9 mouse cellular contexts compared by ENCODE assay signal in genomic region chr11:85830901-85831341, GRCm38 (mm10). TPM values are rescaled to one million over a fixed set of nuclear protein-coding genes. Genes with fewer than 3 reads are reported as not detected.
DNase-seq lines count a peak whose midpoint lies in the region; ATAC-seq and TF ChIP-seq lines count a peak whose summit lies in the region.
"Had no signal": no experiment of that assay in that cellular context is flagged by ENCODE, and none has a peak within 500 bp of the region (broad histone marks: within the 10 kb centered on the region; RNA-seq: fewer than 3 reads in every experiment).

No protein-coding gene starts in this region.

- ATAC-seq in heart, embryonic 15.5 days (replicated peaks; ENCODE audit: insufficient number of reproducible peaks, insufficient read depth, low FRiP score, low read depth): no peak
- ATAC-seq in liver, embryonic 11.5 days (replicated peaks; ENCODE audit: low FRiP score): no peak
- no peak; the same call in 1 of the 2 replicates for ATAC-seq in megakaryocyte-erythroid progenitor cell, adult 5-6 weeks (replicated peaks; ENCODE audit: low FRiP score, low TSS enrichment, poor library complexity, severe bottlenecking)

- no peaks in the 10 kb centered on the region for H3K9me3 ChIP-seq in heart, embryonic 15.5 days (replicated peaks)
- no peaks in the 10 kb centered on the region for H3K9me3 ChIP-seq in liver, embryonic 11.5 days (ENCODE audit: control insufficient read depth, low read length)

- intact Hi-C loops in gastrocnemius, adult 2 months (cut with DNase I): no loop called here

- H3K36me3 ChIP-seq in heart, embryonic 15.5 days: no peaks in the 10 kb centered on the region
- H3K36me3 ChIP-seq in liver, embryonic 11.5 days (ENCODE audit: control insufficient read depth, insufficient read depth, low read length): no peaks in the 10 kb centered on the region

- WGBS in heart, embryonic 15.5 days: 9% methylated on average over 17 of the region's 17 CpGs
- 2% methylated on average over 17 of the region's 17 CpGs for WGBS in liver, embryonic 11.5 days

- peak; percentile 39; the same call in 1 of the 2 replicates for TF ChIP-seq CTCF in gastrocnemius, adult 2 months (IDR thresholded peaks at IDR 0.05)

- peak overlapping the region; percentile 64 for H3K4me3 ChIP-seq in gastrocnemius, adult 2 months
- peak overlapping the region; percentile 63 for H3K4me3 ChIP-seq in heart, embryonic 15.5 days
- H3K4me3 ChIP-seq in liver, embryonic 11.5 days (ENCODE audit: low read depth, low read length): no peak overlapping the region

- H3K4me2 ChIP-seq in heart, embryonic 15.5 days: peak overlapping the region; percentile 66
- H3K4me2 ChIP-seq in liver, embryonic 11.5 days: peak overlapping the region; percentile 6

- H3K27ac ChIP-seq in gastrocnemius, adult 2 months: peak overlapping the region; percentile 55
- H3K27ac ChIP-seq in heart, embryonic 15.5 days: peak overlapping the region; percentile 49; the same call in 1 of the 2 replicates
- no peak overlapping the region for H3K27ac ChIP-seq in liver, embryonic 11.5 days (ENCODE audit: low read depth, low read length)

- no peak for DNase-seq in gastrocnemius, adult 2 months
- no peak for DNase-seq in gastrocnemius, postnatal 10 days
- DNase-seq in MN1 (ENCODE audit: low spot score): peak; percentile 83
- DNase-seq in liver, embryonic 11.5 days (ENCODE audit: low spot score): peak; percentile 61
- DNase-seq in layer of hippocampus, postnatal 10 days (ENCODE audit: low spot score in 2 of 2): no peak
- no peak for DNase-seq in testis, postnatal 14 days (ENCODE audit: low spot score)

- peaks cover 48% of the 10 kb centered on the region for H3K4me1 ChIP-seq in heart, embryonic 15.5 days (replicated peaks)
- H3K4me1 ChIP-seq in liver, embryonic 11.5 days (replicated peaks; ENCODE audit: control insufficient read depth, insufficient read depth, low read length): peaks cover 42% of the 10 kb centered on the region

- H3K27me3 ChIP-seq in heart, embryonic 15.5 days: peaks cover 93% of the 10 kb centered on the region
- H3K27me3 ChIP-seq in liver, embryonic 11.5 days (replicated peaks; ENCODE audit: control insufficient read depth, insufficient read depth, low read length): peaks cover 100% of the 10 kb centered on the region

- no peak overlapping the region for H3K9ac ChIP-seq in heart, embryonic 15.5 days
- H3K9ac ChIP-seq in liver, embryonic 11.5 days (ENCODE audit: low read depth, low read length): no peak overlapping the region

RNA-seq across cellular contexts. Expression of gene Tbx2, which starts 1.4 kb away (rescaled TPM):
- total RNA-seq in gastrocnemius, adult 2 months (2021): 1 to 10 TPM; 1.7 to 3.6 TPM
- total RNA-seq in gastrocnemius, postnatal 10 days (2021): 10 to 100 TPM; 11.0 to 14.3 TPM
- polyA plus RNA-seq in heart, embryonic 15.5 days (2015; fragmentation: Nextera tagmentation; extraction: Ambion mirVana): 2.6 and 5.3 TPM in 2 replicates
- 2.7 and 3.2 TPM in 2 replicates for polyA plus RNA-seq in liver, embryonic 11.5 days (2014; fragmentation: Nextera tagmentation; extraction: Ambion mirVana)
- not detected in 2 replicates for total RNA-seq in megakaryocyte-erythroid progenitor cell, adult 5-6 weeks (2014; fragmentation: Nextera tagmentation)
- 0.19 TPM in 1 of 2 replicates, not detected in the other for total RNA-seq in megakaryocyte-erythroid progenitor cell, adult 5-6 weeks (2017)
- total RNA-seq in layer of hippocampus, postnatal 10 days (2021): 1 to 10 TPM; 3.0 to 3.9 TPM

RNA-seq across cellular contexts. Expression of gene Gm11444, which starts 19.2 kb away (rescaled TPM):
- not detected for total RNA-seq in gastrocnemius, adult 2 months (2021)
- total RNA-seq in gastrocnemius, postnatal 10 days (2021): not detected
- polyA plus RNA-seq in heart, embryonic 15.5 days (2015; fragmentation: Nextera tagmentation; extraction: Ambion mirVana): not detected in 2 replicates
- polyA plus RNA-seq in liver, embryonic 11.5 days (2014; fragmentation: Nextera tagmentation; extraction: Ambion mirVana): not detected in 2 replicates
- total RNA-seq in megakaryocyte-erythroid progenitor cell, adult 5-6 weeks (2014; fragmentation: Nextera tagmentation): not detected in 2 replicates
- total RNA-seq in megakaryocyte-erythroid progenitor cell, adult 5-6 weeks (2017): not detected in 2 replicates
- total RNA-seq in layer of hippocampus, postnatal 10 days (2021): not detected
- polyA plus RNA-seq: myocyte had no signal

RNA-seq across cellular contexts. Expression of gene Tbx4, which starts 55.3 kb away (rescaled TPM):
- total RNA-seq in gastrocnemius, adult 2 months (2021): 1 to 10 TPM in 1 of 2 experiments, under 1 TPM in 1; 0.87 to 1.8 TPM
- total RNA-seq in gastrocnemius, postnatal 10 days (2021): 1 to 10 TPM; 3.0 to 4.4 TPM
- polyA plus RNA-seq in heart, embryonic 15.5 days (2015; fragmentation: Nextera tagmentation; extraction: Ambion mirVana): 1.6 and 4.4 TPM in 2 replicates
- 0.79 and 0.86 TPM in 2 replicates for polyA plus RNA-seq in liver, embryonic 11.5 days (2014; fragmentation: Nextera tagmentation; extraction: Ambion mirVana)
- not detected in 2 replicates for total RNA-seq in megakaryocyte-erythroid progenitor cell, adult 5-6 weeks (2014; fragmentation: Nextera tagmentation)
- 0.57 TPM in 1 of 2 replicates, not detected in the other for total RNA-seq in megakaryocyte-erythroid progenitor cell, adult 5-6 weeks (2017)
- total RNA-seq in layer of hippocampus, postnatal 10 days (2021): under 1 TPM; 0.54 to 0.69 TPM

Comparison
In these comparisons a context has a peak if more than half of its experiments do, and no peak if none do; other contexts are left out.
1. DNase-seq: peak in MN1 (single experiment) and liver, embryonic 11.5 days (single experiment); none in gastrocnemius, adult 2 months (single experiment), gastrocnemius, postnatal 10 days (single experiment), layer of hippocampus, postnatal 10 days (0 of 2) and testis, postnatal 14 days (single experiment).